Mouse (Mus musculus) intestine, postnatal 0 days (tissue): ENCODE data around the gene Pdia3. TPM values are rescaled to one million over a fixed set of nuclear protein-coding genes. Genes with fewer than 3 reads are reported as not detected.

Source experiments
- ATAC-seq: fragments of 200-750 bp; cut with Nextera tagmentation; 2 replicates; pipeline ENCODE4 v1.8.0; 2017; ENCODE audit warnings: mild to moderate bottlenecking, moderate TSS enrichment, moderate library complexity
- H3K27ac ChIP-seq: fragments of 300-500 bp; sonication (generic); 2 replicates; pipeline ENCODE4 v1.5.1; 2014; ENCODE audit warnings: mild to moderate bottlenecking, low read depth, low read length, moderate library complexity
- H3K27me3 ChIP-seq: fragments of 300-500 bp; sonication (generic); replicated peaks from 2 replicates; pipeline ENCODE4 v1.6.1; 2014; ENCODE audit warnings: low read length, mixed read lengths; ENCODE audit not compliant: control insufficient read depth, insufficient read depth
- H3K36me3 ChIP-seq: fragments of 300-500 bp; sonication (generic); 2 replicates; pipeline ENCODE4 v1.6.1; 2014; ENCODE audit warnings: mild to moderate bottlenecking, moderate library complexity; ENCODE audit not compliant: control insufficient read depth, insufficient read depth
- H3K4me1 ChIP-seq: fragments of 300-500 bp; sonication (generic); replicated peaks from 2 replicates; pipeline ENCODE4 v1.6.1; 2014; ENCODE audit warnings: antibody characterized with exemption, low read length, mixed read lengths; ENCODE audit not compliant: control insufficient read depth, insufficient read depth
- H3K4me2 ChIP-seq: fragments of 300-500 bp; sonication (generic); replicated peaks from 2 replicates; pipeline ENCODE4 v1.6.1; 2014; ENCODE audit warnings: low read depth, mild to moderate bottlenecking, moderate library complexity
- H3K4me3 ChIP-seq: fragments of 300-500 bp; sonication (generic); 2 replicates; pipeline ENCODE4 v1.5.1; 2014; ENCODE audit warnings: low read depth, low read length
- H3K9ac ChIP-seq: fragments of 300-500 bp; sonication (generic); 2 replicates; pipeline ENCODE4 v1.6.1; 2014; ENCODE audit warnings: mild to moderate bottlenecking, low read depth, low read length
- H3K9me3 ChIP-seq: fragments of 300-500 bp; sonication (generic); 2 replicates; pipeline ENCODE4 v1.6.1; 2016; ENCODE audit warnings: mixed run types; ENCODE audit not compliant: control insufficient read depth
- CTCF ChIP-seq: sonication (generic); IDR thresholded peaks from 2 replicates; pipeline ENCODE4 v1.5.1; 2016; ENCODE audit warnings: low read depth, mild to moderate bottlenecking, control low read depth, antibody characterized with exemption, moderate library complexity
- WGBS: fragments of 180-500 bp; shearing (Covaris S2); extraction: QIAGEN DNeasy Blood & Tissue Kit; methylation state at CpG from one replicate; pipeline ENCODE4 v1.1.7; 2014; 5-methylcytosine and 5-hydroxymethylcytosine counted together
- polyA plus RNA-seq: library from polyadenylated mRNA; unstranded; fragments of >200 nt; fragmentation: Nextera tagmentation; extraction: Ambion mirVana; gene quantifications from 2 replicates; pipeline ENCODE4 v1.2.1, GENCODE M21; 2015

Pdia3 gene
- polyA plus RNA-seq, 1 experiment from 2014 or later: 353 TPM

GRCm38 (mm10) chr2:121415591-121415990, 2.0 kb downstream of the Pdia3 start:
- no peak for TF ChIP-seq CTCF
- H3K9ac ChIP-seq: no peak overlapping the region
- no peaks in the 10 kb centered on the region for H3K27me3 ChIP-seq
- H3K4me3 ChIP-seq: 0 out of 2 replicates have a peak overlapping the region, but pooled peaks have one; percentile 99
- no peak for ATAC-seq
- peak overlapping the region; percentile 70 for H3K4me2 ChIP-seq
- H3K27ac ChIP-seq: no peak overlapping the region
- 51% methylated on average over 3 of the region's 3 CpGs for WGBS
- peaks cover 10% of the 10 kb centered on the region; the same call in 1 of the 2 replicates for H3K36me3 ChIP-seq
- no peaks in the 10 kb centered on the region for H3K4me1 ChIP-seq
- H3K9me3 ChIP-seq: no peaks in the 10 kb centered on the region

GRCm38 (mm10) chr2:121416356-121416755, 2.8 kb downstream of the Pdia3 start:
- peak overlapping the region; percentile 28; the same call in 1 of the 2 replicates for H3K4me2 ChIP-seq
- no peak overlapping the region for H3K27ac ChIP-seq
- H3K4me3 ChIP-seq: no peak overlapping the region
- no peaks in the 10 kb centered on the region for H3K4me1 ChIP-seq
- H3K9ac ChIP-seq: no peak overlapping the region
- peaks cover 10% of the 10 kb centered on the region; the same call in 1 of the 2 replicates for H3K36me3 ChIP-seq
- no peaks in the 10 kb centered on the region for H3K27me3 ChIP-seq
- ATAC-seq: no peak
- WGBS: 52% methylated on average over 6 of the region's 6 CpGs
- no peak for TF ChIP-seq CTCF
- H3K9me3 ChIP-seq: no peaks in the 10 kb centered on the region

- Histone ChIP-seq H3K36me3 (peaks cover 25% of the 10 kb centered on the region), H3K27ac (no peak overlapping the region), H3K9me3 (no peaks in the 10 kb centered on the region), H3K4me3 (no peak overlapping the region), H3K9ac (no peak overlapping the region), H3K4me2 (no peak overlapping the region), H3K4me1 (no peaks in the 10 kb centered on the region), H3K27me3 (no peaks in the 10 kb centered on the region)
- TF ChIP-seq CTCF: no peak
- 60% methylated on average over 3 of the region's 3 CpGs for WGBS
- ATAC-seq: no peak
These were observed 4.9 kb downstream of the Pdia3 start for GRCm38 (mm10) chr2:121418476-121418875.

GRCm38 (mm10) chr2:121423166-121423565, 9.6 kb downstream of the Pdia3 start:
- no peaks in the 10 kb centered on the region for H3K4me1 ChIP-seq
- no peak overlapping the region for H3K4me2 ChIP-seq
- peaks cover 54% of the 10 kb centered on the region for H3K36me3 ChIP-seq
- 79% methylated on average over 2 of the region's 2 CpGs for WGBS
- no peak overlapping the region for H3K4me3 ChIP-seq
- H3K9ac ChIP-seq: no peak overlapping the region
- ATAC-seq: no peak
- H3K27me3 ChIP-seq: no peaks in the 10 kb centered on the region
- no peak overlapping the region for H3K27ac ChIP-seq
- H3K9me3 ChIP-seq: no peaks in the 10 kb centered on the region
- TF ChIP-seq CTCF: no peak

GRCm38 (mm10) chr2:121425890-121426289, 12.3 kb downstream of the Pdia3 start:
- no peaks in the 10 kb centered on the region for H3K9me3 ChIP-seq
- no peak overlapping the region for H3K27ac ChIP-seq
- no peaks in the 10 kb centered on the region for H3K4me1 ChIP-seq
- TF ChIP-seq CTCF: no peak
- no peak overlapping the region for H3K4me3 ChIP-seq
- peaks cover 72% of the 10 kb centered on the region for H3K36me3 ChIP-seq
- H3K27me3 ChIP-seq: no peaks in the 10 kb centered on the region
- no peak overlapping the region for H3K9ac ChIP-seq
- 86% methylated on average over 2 of the region's 2 CpGs for WGBS
- no peak for ATAC-seq
- no peak overlapping the region for H3K4me2 ChIP-seq

- Histone ChIP-seq H3K4me3 (no peak overlapping the region), H3K27ac (no peak overlapping the region), H3K9ac (no peak overlapping the region), H3K9me3 (no peaks in the 10 kb centered on the region), H3K36me3 (peaks cover 89% of the 10 kb centered on the region), H3K4me2 (no peak overlapping the region), H3K4me1 (no peaks in the 10 kb centered on the region), H3K27me3 (no peaks in the 10 kb centered on the region)
- ATAC-seq: no peak
- 80% methylated on average over 1 of the region's 1 CpGs for WGBS
- TF ChIP-seq CTCF: peak; percentile 70
These were observed 21.3 kb downstream of the Pdia3 start for GRCm38 (mm10) chr2:121434854-121435253.

- ATAC-seq: no peak
- no peak for TF ChIP-seq CTCF
- WGBS: 59% methylated on average over 4 of the region's 4 CpGs
- H3K36me3 ChIP-seq: peaks cover 41% of the 10 kb centered on the region
- no peak overlapping the region for H3K27ac ChIP-seq
- no peaks in the 10 kb centered on the region for H3K9me3 ChIP-seq
- no peak overlapping the region for H3K4me3 ChIP-seq
- H3K4me2 ChIP-seq: no peak overlapping the region
- no peaks in the 10 kb centered on the region for H3K27me3 ChIP-seq
- H3K4me1 ChIP-seq: no peaks in the 10 kb centered on the region
- no peak overlapping the region for H3K9ac ChIP-seq
These were observed 26.2 kb downstream of the Pdia3 start for GRCm38 (mm10) chr2:121439746-121440145.
